Mouse (Mus musculus): ENCODE measurements around the gene Clec16a. TPM values are rescaled to one million over a fixed set of nuclear protein-coding genes. Genes with fewer than 3 reads are reported as not detected.

Clec16a gene
- polyA plus RNA-seq, 1 experiment from 2014 or later = 70.0 TPM

GRCm38 (mm10) chr16:10569809-10570395 lies 24.8 kb downstream of the Clec16a start:
- 87% methylated on average over 5 of the region's 5 CpGs for WGBS
- H3K4me3 ChIP-seq (ENCODE audit: low read depth, low read length) = no peak overlapping the region
- no peak for ATAC-seq
- no peaks in the 10 kb centered on the region for H3K27me3 ChIP-seq (ENCODE audit: control insufficient read depth, insufficient read depth, low read depth, low read length)
- no peak overlapping the region for H3K4me2 ChIP-seq (ENCODE audit: low read length)
- H3K4me1 ChIP-seq (ENCODE audit: control insufficient read depth, insufficient read depth, low read length) = no peaks in the 10 kb centered on the region
- no peak overlapping the region for H3K9ac ChIP-seq (ENCODE audit: low read depth, low read length)
- no peaks in the 10 kb centered on the region for H3K9me3 ChIP-seq (replicated peaks; ENCODE audit: control insufficient read depth, low read length, poor library complexity, severe bottlenecking)
- H3K27ac ChIP-seq (ENCODE audit: low read length) = no peak overlapping the region
- H3K36me3 ChIP-seq (ENCODE audit: control insufficient read depth, insufficient read depth, low read length) = peaks cover 26% of the 10 kb centered on the region; the same call in 1 of the 2 replicates

- 83% methylated on average over 1 of the region's 1 CpGs for WGBS
- ATAC-seq = no peak
- Histone ChIP-seq H3K27me3 (ENCODE audit: control insufficient read depth, insufficient read depth, low read depth, low read length) (no peaks in the 10 kb centered on the region), H3K9me3 (replicated peaks; ENCODE audit: control insufficient read depth, low read length, poor library complexity, severe bottlenecking) (no peaks in the 10 kb centered on the region), H3K4me3 (ENCODE audit: low read depth, low read length) (no peak overlapping the region), H3K9ac (ENCODE audit: low read depth, low read length) (no peak overlapping the region), H3K4me1 (ENCODE audit: control insufficient read depth, insufficient read depth, low read length) (no peaks in the 10 kb centered on the region), H3K36me3 (ENCODE audit: control insufficient read depth, insufficient read depth, low read length) (peaks cover 27% of the 10 kb centered on the region; the same call in 1 of the 2 replicates), H3K27ac (ENCODE audit: low read length) (no peak overlapping the region), H3K4me2 (ENCODE audit: low read length) (no peak overlapping the region)
These were observed 25.6 kb downstream of the Clec16a start for GRCm38 (mm10) chr16:10570708-10571107.

GRCm38 (mm10) chr16:10571820-10572219 lies 26.7 kb downstream of the Clec16a start:
- no peak overlapping the region for H3K4me3 ChIP-seq (ENCODE audit: low read depth, low read length)

GRCm38 (mm10) chr16:10574936-10575335 lies 29.8 kb downstream of the Clec16a start:
- Histone ChIP-seq H3K9ac (ENCODE audit: low read depth, low read length) (no peak overlapping the region), H3K4me2 (ENCODE audit: low read length) (no peak overlapping the region), H3K27me3 (ENCODE audit: control insufficient read depth, insufficient read depth, low read depth, low read length) (no peaks in the 10 kb centered on the region), H3K4me3 (ENCODE audit: low read depth, low read length) (no peak overlapping the region), H3K9me3 (replicated peaks; ENCODE audit: control insufficient read depth, low read length, poor library complexity, severe bottlenecking) (no peaks in the 10 kb centered on the region), H3K4me1 (ENCODE audit: control insufficient read depth, insufficient read depth, low read length) (no peaks in the 10 kb centered on the region), H3K27ac (ENCODE audit: low read length) (no peak overlapping the region), H3K36me3 (ENCODE audit: control insufficient read depth, insufficient read depth, low read length) (peaks cover 43% of the 10 kb centered on the region)
- WGBS = 74% methylated on average over 2 of the region's 2 CpGs
- ATAC-seq = no peak

More at GRCm38 (mm10) chr16:10571820-10572219, 26.7 kb downstream of the Clec16a start:
- Histone ChIP-seq H3K36me3 (ENCODE audit: control insufficient read depth, insufficient read depth, low read length) (peaks cover 31% of the 10 kb centered on the region), H3K9me3 (replicated peaks; ENCODE audit: control insufficient read depth, low read length, poor library complexity, severe bottlenecking) (no peaks in the 10 kb centered on the region), H3K4me1 (ENCODE audit: control insufficient read depth, insufficient read depth, low read length) (no peaks in the 10 kb centered on the region), H3K9ac (ENCODE audit: low read depth, low read length) (no peak overlapping the region), H3K4me2 (ENCODE audit: low read length) (no peak overlapping the region), H3K27ac (ENCODE audit: low read length) (no peak overlapping the region), H3K27me3 (ENCODE audit: control insufficient read depth, insufficient read depth, low read depth, low read length) (no peaks in the 10 kb centered on the region)
- ATAC-seq = no peak
- 47% methylated on average over 2 of the region's 2 CpGs for WGBS

GRCm38 (mm10) chr16:10575915-10576314 lies 30.8 kb downstream of the Clec16a start:
- Histone ChIP-seq H3K9me3 (replicated peaks; ENCODE audit: control insufficient read depth, low read length, poor library complexity, severe bottlenecking) (no peaks in the 10 kb centered on the region), H3K9ac (ENCODE audit: low read depth, low read length) (no peak overlapping the region), H3K4me2 (ENCODE audit: low read length) (no peak overlapping the region), H3K27me3 (ENCODE audit: control insufficient read depth, insufficient read depth, low read depth, low read length) (no peaks in the 10 kb centered on the region), H3K27ac (ENCODE audit: low read length) (no peak overlapping the region), H3K4me3 (ENCODE audit: low read depth, low read length) (no peak overlapping the region), H3K36me3 (ENCODE audit: control insufficient read depth, insufficient read depth, low read length) (peaks cover 47% of the 10 kb centered on the region), H3K4me1 (ENCODE audit: control insufficient read depth, insufficient read depth, low read length) (no peaks in the 10 kb centered on the region)
- ATAC-seq = no peak
- 88% methylated on average over 4 of the region's 4 CpGs for WGBS

GRCm38 (mm10) chr16:10577548-10577947 lies 32.4 kb downstream of the Clec16a start:
- H3K9me3 ChIP-seq (replicated peaks; ENCODE audit: control insufficient read depth, low read length, poor library complexity, severe bottlenecking) = no peaks in the 10 kb centered on the region
- H3K36me3 ChIP-seq (ENCODE audit: control insufficient read depth, insufficient read depth, low read length) = peaks cover 52% of the 10 kb centered on the region
- ATAC-seq = no peak
- no peaks in the 10 kb centered on the region for H3K27me3 ChIP-seq (ENCODE audit: control insufficient read depth, insufficient read depth, low read depth, low read length)
- H3K4me3 ChIP-seq (ENCODE audit: low read depth, low read length) = no peak overlapping the region
- no peak overlapping the region for H3K9ac ChIP-seq (ENCODE audit: low read depth, low read length)
- H3K27ac ChIP-seq (ENCODE audit: low read length) = no peak overlapping the region
- H3K4me2 ChIP-seq (ENCODE audit: low read length) = no peak overlapping the region
- no peaks in the 10 kb centered on the region for H3K4me1 ChIP-seq (ENCODE audit: control insufficient read depth, insufficient read depth, low read length)
- WGBS = 86% methylated on average over 5 of the region's 5 CpGs

- Histone ChIP-seq H3K9ac (ENCODE audit: low read depth, low read length) (no peak overlapping the region), H3K9me3 (replicated peaks; ENCODE audit: control insufficient read depth, low read length, poor library complexity, severe bottlenecking) (no peaks in the 10 kb centered on the region), H3K4me1 (ENCODE audit: control insufficient read depth, insufficient read depth, low read length) (no peaks in the 10 kb centered on the region), H3K36me3 (ENCODE audit: control insufficient read depth, insufficient read depth, low read length) (peaks cover 48% of the 10 kb centered on the region), H3K4me3 (ENCODE audit: low read depth, low read length) (no peak overlapping the region), H3K27ac (ENCODE audit: low read length) (no peak overlapping the region), H3K4me2 (ENCODE audit: low read length) (no peak overlapping the region), H3K27me3 (ENCODE audit: control insufficient read depth, insufficient read depth, low read depth, low read length) (no peaks in the 10 kb centered on the region)
- no peak for ATAC-seq
- 74% methylated on average over 1 of the region's 1 CpGs for WGBS
These were observed 33.2 kb downstream of the Clec16a start for GRCm38 (mm10) chr16:10578376-10578775.

GRCm38 (mm10) chr16:10581234-10581898 lies 36.2 kb downstream of the Clec16a start:
- no peak overlapping the region for H3K9ac ChIP-seq (ENCODE audit: low read depth, low read length)
- no peak for ATAC-seq
- WGBS = 95% methylated on average over 2 of the region's 2 CpGs

GRCm38 (mm10) chr16:10585165-10585564 lies 40.0 kb downstream of the Clec16a start:
- Histone ChIP-seq H3K9ac (ENCODE audit: low read depth, low read length) (no peak overlapping the region), H3K4me2 (ENCODE audit: low read length) (no peak overlapping the region), H3K9me3 (replicated peaks; ENCODE audit: control insufficient read depth, low read length, poor library complexity, severe bottlenecking) (no peaks in the 10 kb centered on the region), H3K36me3 (ENCODE audit: control insufficient read depth, insufficient read depth, low read length) (peaks cover 36% of the 10 kb centered on the region), H3K4me1 (ENCODE audit: control insufficient read depth, insufficient read depth, low read length) (no peaks in the 10 kb centered on the region), H3K27ac (ENCODE audit: low read length) (no peak overlapping the region), H3K4me3 (ENCODE audit: low read depth, low read length) (no peak overlapping the region), H3K27me3 (ENCODE audit: control insufficient read depth, insufficient read depth, low read depth, low read length) (no peaks in the 10 kb centered on the region)
- 83% methylated on average over 1 of the region's 1 CpGs for WGBS
- ATAC-seq = no peak

More at GRCm38 (mm10) chr16:10581234-10581898, 36.2 kb downstream of the Clec16a start:
- peaks cover 42% of the 10 kb centered on the region for H3K36me3 ChIP-seq (ENCODE audit: control insufficient read depth, insufficient read depth, low read length)
- H3K27me3 ChIP-seq (ENCODE audit: control insufficient read depth, insufficient read depth, low read depth, low read length) = no peaks in the 10 kb centered on the region
- no peaks in the 10 kb centered on the region for H3K9me3 ChIP-seq (replicated peaks; ENCODE audit: control insufficient read depth, low read length, poor library complexity, severe bottlenecking)
- no peaks in the 10 kb centered on the region for H3K4me1 ChIP-seq (ENCODE audit: control insufficient read depth, insufficient read depth, low read length)
- no peak overlapping the region for H3K4me2 ChIP-seq (ENCODE audit: low read length)
- no peak overlapping the region for H3K4me3 ChIP-seq (ENCODE audit: low read depth, low read length)
- H3K27ac ChIP-seq (ENCODE audit: low read length) = no peak overlapping the region
